Mouse (Mus musculus): Measurements from ENCODE around the gene Arglu1.

Gene Arglu1

DNA sequence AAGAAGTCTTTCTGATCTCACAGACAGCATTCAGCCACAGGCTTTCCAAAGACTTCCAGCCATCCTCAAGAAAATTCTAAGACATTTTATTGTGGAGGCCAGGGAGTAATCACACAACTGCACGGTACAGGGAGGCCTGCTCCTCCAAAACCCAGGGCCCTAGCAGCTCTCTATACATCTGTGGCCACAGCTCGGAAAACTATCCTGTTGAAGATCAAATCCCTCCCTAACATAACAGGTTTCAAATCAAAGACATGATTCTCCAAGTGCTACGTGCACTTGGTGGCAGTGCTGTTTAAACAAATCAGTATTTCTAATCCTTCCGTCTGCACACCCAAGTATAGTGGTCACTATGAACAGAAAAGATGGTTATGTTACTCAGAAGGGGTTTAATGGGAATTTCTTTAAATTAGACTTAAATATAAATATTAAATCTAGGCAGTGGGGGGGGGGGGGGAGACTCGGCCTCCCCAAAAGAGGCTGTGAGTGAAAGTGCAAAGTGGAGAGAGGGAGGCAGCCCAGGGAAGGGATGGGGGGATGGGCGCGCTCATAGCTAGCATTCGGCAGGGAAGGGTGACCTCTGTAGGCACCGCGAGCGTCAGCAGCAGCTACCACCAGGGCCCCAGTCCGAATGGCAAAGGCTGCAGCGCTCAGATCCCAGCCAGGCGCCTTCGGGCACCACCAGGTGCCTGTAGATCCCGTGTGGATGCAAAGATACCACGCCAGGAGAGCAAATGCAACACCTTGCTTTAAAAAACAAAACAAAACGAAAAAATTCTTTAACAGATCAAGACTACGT, 31.7 kb downstream of the Arglu1 start:
- DNase-seq (ENCODE audit: low spot score) = no peak

DNA sequence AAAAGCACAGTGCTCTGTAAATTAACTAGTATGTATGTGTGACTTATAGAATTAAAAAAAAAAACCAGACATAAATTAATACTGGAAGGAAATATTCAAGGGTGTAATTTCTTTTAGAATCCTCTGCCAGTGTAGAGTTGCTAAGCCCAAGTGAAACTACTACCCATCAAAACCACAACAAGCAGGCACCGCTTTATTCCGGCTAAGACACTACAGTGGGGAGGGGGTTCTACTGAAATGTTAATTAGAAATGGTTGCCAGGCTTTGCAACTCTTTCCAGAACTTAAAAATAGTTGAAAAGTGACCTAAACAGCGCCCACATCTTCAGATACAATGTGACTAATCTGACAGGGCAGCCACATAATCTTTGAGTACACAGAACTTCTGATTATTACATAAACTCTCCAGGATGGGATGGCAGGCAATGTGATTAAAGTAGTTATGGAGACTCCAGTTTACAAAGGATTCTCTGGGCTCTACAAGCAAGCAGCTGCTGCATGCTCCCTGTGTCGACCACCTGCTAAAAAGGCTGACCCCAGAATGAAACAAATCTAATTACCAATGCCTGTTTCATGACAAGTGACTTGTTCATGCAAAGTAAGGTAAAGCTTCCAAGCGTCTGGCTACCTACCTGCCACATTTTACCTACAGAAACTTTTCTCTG, 32.5 kb downstream of the Arglu1 start:
- no peak for DNase-seq (ENCODE audit: low spot score)

DNA sequence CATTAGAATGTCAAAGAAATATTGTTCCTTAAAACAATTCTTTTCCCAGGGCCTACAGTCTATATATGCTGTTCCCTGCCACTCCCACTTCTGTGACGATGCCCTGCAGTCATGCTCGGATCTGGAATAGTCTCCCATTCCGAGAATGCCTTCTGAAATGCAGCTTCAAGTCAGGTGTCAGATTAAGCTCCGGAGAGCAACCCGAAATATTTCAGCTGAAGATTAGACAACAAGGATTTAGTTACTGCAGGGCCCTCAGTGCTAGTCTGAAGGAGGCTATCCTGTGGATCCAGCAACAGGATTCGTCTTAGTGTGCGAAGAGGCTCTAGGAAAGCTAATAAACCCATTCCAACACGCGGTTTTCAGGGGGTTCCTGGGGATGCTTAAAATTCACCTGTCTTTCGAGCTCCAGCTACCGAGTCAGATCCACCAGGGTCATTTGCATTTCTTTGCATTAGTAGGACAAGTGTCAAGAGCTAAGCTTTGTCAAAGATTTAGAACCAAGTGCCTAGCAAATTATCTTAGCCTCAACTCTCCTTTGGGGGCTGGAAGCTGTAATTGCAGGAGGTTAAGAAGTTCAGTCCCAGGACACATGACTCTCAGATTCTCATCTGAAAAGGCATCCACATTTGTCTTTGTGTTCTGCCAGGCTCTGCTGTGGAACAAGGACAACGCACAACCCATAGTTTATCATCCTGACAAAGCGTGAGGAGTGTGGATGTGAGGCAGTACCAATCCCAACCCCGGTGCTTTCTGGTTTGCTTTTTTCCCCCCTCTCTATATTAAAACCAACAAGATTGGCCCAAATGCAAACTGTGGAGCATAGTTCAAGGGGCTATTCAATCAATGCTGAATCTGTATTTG, 33.5 kb downstream of the Arglu1 start:
- no peak for DNase-seq (ENCODE audit: low spot score)

DNA sequence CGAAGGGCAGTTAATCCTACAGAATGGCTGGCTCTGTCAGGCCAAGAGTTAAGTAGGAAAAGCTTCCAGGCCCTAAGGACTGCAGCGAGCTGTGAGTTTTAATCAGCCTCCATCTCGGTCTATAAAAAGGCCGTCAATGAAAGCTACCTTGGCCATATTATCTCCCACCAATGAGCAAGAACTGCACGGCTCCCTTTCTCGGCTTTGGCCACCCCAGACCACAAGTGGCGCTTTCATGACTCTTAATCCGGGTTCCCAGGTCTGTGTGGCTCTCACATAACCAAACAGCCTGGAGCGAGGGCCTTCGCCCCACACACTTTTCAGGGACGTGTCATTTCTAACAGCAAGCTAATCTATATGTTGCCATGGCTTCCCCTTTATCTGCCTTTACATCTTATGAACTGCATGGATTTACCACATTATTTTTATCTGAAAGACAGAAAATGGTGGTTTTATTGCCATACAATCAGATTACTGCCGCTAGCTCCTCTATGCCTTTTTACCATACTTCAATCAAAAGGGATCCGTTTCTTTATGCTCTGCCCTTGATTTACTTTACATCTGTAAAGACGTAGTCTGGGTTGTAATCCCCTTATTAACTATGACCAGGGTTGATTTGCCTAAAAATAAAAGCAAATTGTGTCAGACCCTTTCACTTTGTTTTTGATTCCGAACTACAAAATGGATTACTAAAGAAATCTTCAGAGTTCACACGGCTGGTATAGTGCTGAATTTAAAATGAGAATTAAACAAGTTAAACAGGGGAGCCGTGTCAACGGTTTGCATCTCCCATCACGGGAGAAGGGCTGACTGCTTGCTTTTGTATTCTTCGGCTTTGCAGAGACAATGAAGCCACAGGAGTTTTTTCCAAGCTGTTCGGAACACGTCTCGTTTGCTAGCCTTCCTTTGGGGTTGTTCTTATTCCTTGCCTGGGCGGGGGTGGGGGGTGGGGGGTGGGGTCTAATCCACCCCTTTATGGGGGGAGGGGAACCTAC, 34.7 kb downstream of the Arglu1 start:
- no peak for DNase-seq (ENCODE audit: low spot score)

GRCm38 (mm10) chr8:8653906-8654489, 36.3 kb downstream of the Arglu1 start:
- DNase-seq (ENCODE audit: low spot score) = no peak

DNA sequence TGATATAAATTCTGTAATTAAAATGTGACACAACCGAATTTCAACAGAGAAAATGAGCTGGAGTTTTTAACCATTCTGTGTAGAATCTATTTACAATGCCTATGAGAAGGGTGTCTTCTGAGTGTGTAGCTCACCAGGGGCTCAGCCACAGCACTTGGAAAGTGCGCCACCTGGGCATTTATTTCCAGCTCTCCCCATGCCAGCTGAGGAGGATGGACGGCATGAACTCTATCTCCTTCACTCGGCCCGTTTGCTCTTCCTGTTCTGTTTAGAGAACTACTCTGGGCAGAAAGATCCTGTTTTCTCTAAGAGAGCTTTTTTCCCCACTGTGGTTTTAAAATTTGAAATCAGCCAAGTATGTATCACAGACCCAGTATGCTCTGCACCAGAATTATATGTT, 37.0 kb downstream of the Arglu1 start:
- DNase-seq (ENCODE audit: low spot score) = no peak

DNA sequence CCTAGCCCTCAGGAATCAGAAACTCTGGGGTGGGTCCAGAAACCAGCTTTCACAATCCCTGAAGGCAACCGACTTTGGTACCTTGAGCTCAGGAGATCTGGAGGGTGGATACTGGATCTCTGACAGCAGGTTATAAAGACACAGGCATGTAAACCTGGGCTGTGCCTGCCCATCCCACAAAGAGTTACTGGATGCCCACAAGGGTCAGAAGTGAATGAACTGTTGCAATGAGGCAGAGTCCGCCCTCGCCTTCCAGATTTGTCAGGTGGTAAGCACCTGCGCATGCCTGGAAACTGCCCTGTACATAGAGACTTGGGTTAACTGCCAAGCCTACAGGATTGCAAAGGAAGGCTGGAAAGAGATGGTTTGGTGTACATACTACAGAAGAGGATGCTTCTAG, 37.9 kb downstream of the Arglu1 start:
- no peak for DNase-seq (ENCODE audit: low spot score)

DNA sequence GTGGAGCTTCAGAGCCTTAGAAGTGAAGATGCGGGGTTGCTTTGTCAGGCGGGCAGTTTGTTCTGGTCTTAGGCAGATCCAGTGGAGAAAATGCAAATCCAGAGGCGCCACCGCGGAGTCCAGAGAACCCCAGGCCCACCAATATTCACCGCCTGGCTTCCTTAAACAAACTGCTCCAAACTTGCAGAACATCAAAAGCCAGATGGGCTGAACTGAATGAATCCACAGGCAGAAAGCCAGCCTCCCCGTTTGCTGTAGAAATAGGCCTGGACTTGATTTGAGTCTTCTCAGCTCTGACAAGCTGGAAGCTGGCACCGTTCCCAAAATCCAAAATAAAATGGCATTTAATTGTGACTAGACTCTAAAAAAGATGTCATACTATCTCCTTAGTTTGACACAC, 40.4 kb downstream of the Arglu1 start:
- no peak for DNase-seq (ENCODE audit: low spot score)

- no peak for DNase-seq (ENCODE audit: low spot score)
Observed at GRCm38 (mm10) chr8:8649536-8649935, 40.8 kb downstream of the Arglu1 start.

GRCm38 (mm10) chr8:8648686-8649085, 41.6 kb downstream of the Arglu1 start:
- no peak for DNase-seq (ENCODE audit: low spot score)

- DNase-seq (ENCODE audit: low spot score) = no peak
Observed at GRCm38 (mm10) chr8:8647824-8648223, 42.5 kb downstream of the Arglu1 start.

GRCm38 (mm10) chr8:8647319-8647718, 43.0 kb downstream of the Arglu1 start:
- no peak for DNase-seq (ENCODE audit: low spot score)

- no peak for DNase-seq (ENCODE audit: low spot score)
Observed at GRCm38 (mm10) chr8:8644160-8644915, 46.0 kb downstream of the Arglu1 start.

- no peak for DNase-seq (ENCODE audit: low spot score)
Observed at GRCm38 (mm10) chr8:8640264-8640588, 50.1 kb downstream of the Arglu1 start.

GRCm38 (mm10) chr8:8639569-8640263, 50.6 kb downstream of the Arglu1 start:
- no peak for DNase-seq (ENCODE audit: low spot score)

DNA sequence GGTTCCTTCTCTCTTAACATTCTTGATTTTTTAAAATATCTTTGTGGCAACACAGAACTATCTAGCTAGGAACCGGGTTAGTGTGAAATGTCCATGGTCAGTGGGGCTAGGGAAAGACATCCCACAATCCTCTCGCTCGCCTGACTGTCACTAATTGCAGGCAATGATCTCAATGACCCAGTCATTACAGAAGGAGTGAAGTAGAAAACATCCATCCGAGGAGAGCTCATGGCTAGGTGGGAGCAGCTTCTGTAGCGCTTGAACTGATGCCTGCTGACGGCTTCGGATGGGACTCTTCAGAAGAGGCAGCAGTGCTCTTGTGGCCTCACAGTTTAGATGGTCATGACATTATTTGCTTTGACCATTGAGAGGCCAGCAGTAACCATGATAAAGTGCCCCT, 58.9 kb downstream of the Arglu1 start:
- DNase-seq (ENCODE audit: low spot score) = no peak

DNA sequence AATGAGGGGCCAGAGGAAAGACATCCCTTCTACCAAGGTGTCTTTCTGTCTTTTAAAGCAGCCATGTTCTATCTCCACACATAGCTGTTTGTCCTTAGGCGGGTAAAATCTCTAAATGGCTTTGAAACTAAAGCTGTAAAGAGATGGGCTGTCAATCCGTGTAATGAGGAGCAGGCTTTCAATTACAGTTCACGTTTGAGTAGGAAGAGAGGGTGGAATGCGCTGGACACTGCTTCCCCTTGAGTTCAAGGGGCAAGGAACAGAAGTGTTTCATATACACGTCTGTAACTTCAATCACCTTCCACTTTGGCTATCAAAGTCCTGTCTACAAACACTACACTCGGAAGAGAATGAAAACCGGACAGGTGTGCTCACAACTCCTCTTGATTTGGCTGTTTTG, 66.3 kb downstream of the Arglu1 start:
- no peak for DNase-seq (ENCODE audit: low spot score)

GRCm38 (mm10) chr8:8623486-8623885, 66.8 kb downstream of the Arglu1 start:
- DNase-seq (ENCODE audit: low spot score) = no peak

DNA sequence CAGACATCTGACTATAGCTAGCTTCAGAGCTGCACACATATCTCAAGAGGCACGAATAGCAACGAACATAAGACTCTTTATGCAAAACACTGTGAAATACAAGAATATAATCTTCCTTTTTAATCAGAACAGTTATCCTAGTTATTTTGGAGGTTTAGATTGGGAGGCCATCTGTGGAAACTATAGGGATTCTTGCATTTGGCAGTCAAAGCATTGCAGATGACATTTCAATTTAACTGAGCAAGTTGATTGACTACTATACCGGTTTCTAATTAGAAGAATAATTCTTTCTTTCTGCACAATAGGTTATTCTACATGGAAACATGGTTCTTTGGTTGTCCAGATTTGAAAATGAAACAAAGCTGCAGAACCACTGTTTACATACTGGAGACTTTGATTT, 67.8 kb downstream of the Arglu1 start:
- no peak for DNase-seq (ENCODE audit: low spot score)

GRCm38 (mm10) chr8:8622031-8622430, 68.3 kb downstream of the Arglu1 start:
- DNase-seq (ENCODE audit: low spot score) = no peak
